Mouse (Mus musculus) thymus, adult 18-20 months (tissue): Measurements from ENCODE around the gene Nme9.

Source experiments
- DNase-seq, 2 experiments: peaks; one replicate each; pipeline ENCODE4 v3.0.0; 2022; ENCODE audit warnings: mixed read lengths in 2 of 2

The Nme9 gene

DNA sequence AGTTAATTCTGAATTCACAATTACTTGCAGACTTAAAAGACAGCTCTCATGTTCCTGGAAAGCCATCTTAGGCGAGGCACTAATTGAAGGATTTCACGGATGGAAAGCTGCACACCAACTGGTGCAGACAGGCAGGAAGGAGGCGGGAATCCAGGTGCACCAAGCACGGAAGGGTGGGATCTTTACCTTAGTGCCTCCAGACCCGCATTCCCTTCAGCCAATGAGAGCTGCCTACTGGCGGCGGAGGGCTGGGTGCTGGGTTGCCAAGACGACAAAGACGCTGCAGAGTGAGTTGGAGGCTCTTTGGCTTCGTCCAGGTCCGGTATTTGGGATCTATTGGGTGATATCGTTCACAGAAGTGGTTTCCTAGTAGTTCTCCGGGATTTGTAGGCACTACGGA is at the start of gene Nme9:
Gene Nme9, plus strand, starts transcription at position 315 of the 400 bp plus-strand sequence.
- no peak for DNase-seq

DNA sequence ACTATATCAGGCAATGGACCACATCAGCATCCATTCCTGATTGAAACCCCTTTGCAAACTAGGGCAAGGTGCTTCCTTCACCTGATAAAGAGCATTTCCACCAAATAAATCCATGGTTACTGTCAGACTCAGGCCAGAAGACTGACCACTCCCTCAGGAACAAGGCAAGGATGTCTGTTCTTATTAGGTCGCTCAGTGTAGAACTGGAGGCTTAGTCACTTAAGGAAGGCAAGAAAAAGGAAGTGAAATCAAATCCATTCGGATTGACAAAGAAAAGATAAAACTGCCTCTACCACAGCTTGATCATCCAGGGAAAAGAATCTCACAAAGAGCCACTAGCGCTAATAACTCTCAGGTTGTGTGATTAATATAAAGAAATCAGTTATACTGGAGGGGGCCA is 42.0 kb upstream of the Nme9 start:
- no peak for DNase-seq

GRCm38 (mm10) chr9:99411093-99411492 is 40.2 kb upstream of the Nme9 start:
- no peak for DNase-seq

DNA sequence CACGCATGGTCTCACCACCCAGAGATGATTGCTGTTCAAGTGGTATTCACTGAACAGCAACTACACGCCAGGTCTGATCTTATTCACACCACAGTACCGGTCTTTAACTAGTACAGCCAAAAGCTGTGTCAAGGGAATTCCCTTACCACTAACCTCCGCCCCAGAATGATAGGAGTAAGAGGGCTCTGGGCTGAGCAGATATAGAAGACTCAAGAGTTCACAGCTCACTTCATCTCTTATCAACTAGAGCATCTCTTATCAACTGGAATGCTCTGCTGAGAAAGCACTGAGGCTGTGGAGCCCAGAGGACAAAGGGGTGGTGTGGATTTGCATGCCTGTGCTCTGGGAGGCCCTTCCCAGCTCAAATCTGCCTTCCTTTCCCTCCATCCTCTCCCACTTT is 39.5 kb upstream of the Nme9 start:
- DNase-seq: no peak

GRCm38 (mm10) chr9:99416809-99417208 is 34.5 kb upstream of the Nme9 start:
- no peak for DNase-seq

DNA sequence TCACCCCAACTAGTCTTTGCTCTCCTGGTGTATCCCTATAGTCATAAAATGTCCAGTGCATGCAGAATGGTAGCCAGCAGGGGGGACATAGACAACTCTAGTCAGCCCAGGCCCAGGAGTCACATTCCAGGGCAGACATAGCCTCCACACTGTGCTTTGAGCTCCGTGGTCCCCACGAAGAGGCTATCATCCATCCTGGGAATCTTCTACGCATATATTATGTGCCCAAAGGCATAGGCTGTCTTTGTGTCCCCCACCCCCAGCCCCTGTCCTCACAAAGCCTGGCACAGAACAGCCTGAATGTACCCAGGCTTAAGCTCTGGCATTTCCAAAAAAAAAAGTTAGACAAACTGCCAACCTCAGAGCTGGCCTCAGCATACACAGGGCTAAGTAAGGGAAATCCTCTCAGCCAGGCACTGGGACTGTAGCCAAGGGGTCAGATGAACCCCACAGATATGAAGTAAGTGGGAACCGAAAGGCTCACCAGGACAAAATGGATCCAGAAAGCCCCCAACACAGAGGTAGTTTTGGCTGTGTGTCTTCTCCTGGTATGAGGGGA is 33.9 kb upstream of the Nme9 start:
- no peak for DNase-seq

DNA sequence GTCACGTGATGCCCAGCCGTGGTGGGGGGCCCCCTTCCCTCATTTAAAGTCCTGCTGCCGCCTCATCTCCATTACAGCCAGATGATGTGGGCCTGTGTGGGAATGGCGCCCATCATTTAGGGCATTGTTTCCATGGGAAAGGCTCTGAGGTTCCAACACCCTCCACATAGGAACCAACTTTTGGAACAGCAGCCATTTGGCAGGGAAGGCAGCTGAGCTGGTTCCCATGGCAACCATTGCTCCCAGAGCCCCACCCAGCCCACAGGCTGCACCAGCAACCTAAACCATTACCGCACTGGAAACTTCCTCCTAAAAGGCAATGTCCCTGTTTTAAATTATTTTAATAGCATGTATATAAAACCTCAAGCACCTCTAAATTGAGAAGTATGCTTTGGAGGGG is 32.9 kb upstream of the Nme9 start:
- no peak for DNase-seq

DNA sequence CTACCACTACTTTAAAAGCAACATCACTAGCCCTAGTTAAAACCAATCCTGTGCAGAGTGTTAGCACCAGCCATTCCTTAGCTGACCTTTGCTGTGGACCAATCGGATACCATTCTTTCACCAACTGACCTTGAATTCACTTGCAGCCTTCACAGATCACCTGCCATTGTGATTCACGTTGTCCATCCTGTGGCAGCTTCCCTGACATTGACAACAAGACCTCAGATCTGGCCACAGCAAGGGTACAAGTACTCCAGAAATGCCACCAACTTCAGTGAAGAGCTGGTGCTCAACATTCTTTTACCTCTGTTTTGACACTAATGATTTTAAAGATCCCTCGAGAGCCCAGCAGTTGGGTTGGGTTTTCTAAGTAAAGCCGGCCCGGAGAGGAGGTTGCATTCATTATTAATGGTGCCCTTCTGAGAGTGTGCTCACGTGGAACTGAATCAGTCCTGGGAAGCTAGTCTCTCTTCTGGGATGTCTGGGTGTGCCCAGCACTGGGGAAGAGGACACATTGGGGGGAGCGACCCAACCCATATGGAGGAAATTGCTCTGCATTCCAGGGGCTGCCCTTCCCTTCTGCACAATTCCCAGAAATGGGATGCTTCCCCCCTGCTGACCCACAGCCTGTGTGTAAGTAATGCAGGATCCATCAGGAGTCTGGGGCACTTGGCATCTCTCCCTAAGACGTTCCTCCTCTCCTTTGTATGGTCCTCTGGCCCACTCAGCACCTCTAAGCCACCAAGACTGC is 31.1 kb upstream of the Nme9 start:
- DNase-seq: no peak

DNA sequence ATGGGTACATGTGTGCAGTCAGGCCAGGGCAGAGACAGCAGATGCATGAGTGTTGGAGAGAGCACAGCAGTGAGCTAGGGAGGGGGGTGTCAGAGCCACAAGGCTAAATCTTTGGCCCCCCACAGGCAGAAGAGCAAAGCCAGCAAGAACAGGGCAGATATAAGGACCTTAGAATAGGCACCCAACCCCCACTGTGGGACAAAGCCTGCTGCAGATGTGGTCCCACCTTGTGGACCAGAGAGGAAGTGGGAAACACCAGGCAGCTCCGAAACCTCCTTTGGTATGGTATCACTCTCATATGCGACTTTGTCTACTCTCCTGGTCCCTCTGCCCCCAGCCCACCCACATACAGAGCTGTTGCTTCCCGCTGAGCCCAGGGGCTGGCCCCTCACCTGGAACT is 29.4 kb upstream of the Nme9 start:
- DNase-seq: no peak

- DNase-seq: no peak
Observed at GRCm38 (mm10) chr9:99423692-99424573, 27.3 kb upstream of the Nme9 start.

DNA sequence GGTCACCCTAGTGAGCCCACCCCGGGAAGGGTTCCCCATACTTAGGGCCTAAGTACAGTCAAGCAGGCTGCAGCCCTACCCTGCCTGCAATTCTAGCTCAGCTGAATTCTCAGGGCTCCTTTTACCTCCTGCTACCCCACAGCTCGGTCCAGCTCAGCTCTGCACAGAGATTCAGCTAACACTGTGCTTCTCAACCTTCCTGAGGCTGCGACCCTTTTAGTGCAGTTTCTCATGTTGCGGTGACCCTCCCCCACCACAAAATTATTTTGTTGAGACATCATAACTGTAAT is 26.8 kb upstream of the Nme9 start:
- DNase-seq: no peak

DNA sequence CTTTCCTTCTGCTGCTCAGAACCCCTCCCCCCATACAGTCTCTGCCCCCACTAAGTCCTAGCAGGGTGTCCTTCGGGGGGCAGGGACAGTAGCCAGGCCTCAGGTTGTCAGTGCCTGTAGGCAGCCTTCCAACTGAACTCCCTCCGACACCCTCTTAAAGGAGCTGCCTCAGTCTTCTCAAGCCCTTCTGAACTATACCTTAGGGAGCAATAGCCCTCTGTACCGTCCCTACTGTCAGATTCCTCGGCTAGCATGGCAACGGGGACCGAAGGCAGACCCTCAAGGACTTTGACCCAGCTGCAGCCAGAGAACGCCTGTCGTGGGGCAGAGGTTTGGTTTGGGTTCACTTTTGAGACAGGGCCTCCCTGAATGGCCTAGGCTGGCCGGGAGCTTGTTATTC is 26.0 kb upstream of the Nme9 start:
- DNase-seq: no peak

- DNase-seq: no peak
Observed at GRCm38 (mm10) chr9:99428601-99429331, 22.5 kb upstream of the Nme9 start.

GRCm38 (mm10) chr9:99429845-99430244 is 21.4 kb upstream of the Nme9 start:
- DNase-seq: no peak

- no peak for DNase-seq
Observed at GRCm38 (mm10) chr9:99430806-99431205, 20.5 kb upstream of the Nme9 start.

- DNase-seq: no peak
Observed at GRCm38 (mm10) chr9:99431346-99431745, 19.9 kb upstream of the Nme9 start.

DNA sequence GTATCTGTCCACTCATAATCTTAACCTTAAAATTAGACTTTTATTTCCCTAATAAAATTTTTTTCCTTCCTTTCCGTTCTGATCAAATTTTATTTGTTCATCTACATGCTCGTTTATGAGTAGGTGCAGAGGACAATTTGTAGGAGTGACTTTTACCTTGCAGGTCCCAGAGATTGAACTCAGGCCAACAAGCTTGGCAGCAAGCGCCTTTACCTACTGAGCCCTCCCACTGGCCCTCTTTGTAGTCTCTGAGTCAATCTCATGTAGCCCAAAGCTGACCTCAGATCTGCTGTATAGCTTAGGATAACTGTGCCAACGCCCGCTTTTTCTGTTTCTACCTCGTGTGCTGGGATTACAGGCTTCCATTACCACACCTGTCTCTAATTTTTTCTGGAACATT is 19.3 kb upstream of the Nme9 start:
- no peak for DNase-seq

DNA sequence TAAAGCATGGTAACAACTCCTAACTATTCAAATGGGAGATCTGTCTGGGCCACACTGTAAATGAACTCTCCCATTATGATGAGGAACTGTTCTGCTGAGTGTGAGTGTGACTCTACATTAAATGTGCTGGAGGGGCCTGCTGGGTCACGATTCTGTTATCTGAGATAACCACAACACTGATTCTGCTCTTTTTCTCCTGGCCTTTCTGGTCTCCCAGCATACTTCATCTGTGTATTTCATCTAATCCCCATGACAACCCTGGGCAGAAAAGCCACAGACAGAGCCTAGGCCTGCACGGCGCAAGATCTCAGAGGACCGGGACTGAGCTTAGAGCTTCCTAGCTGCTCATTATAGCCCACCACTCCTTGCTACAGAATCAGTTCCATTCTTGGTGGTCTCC is 18.8 kb upstream of the Nme9 start:
- no peak for DNase-seq

GRCm38 (mm10) chr9:99434892-99435618 is 16.2 kb upstream of the Nme9 start:
- DNase-seq: no peak

DNA sequence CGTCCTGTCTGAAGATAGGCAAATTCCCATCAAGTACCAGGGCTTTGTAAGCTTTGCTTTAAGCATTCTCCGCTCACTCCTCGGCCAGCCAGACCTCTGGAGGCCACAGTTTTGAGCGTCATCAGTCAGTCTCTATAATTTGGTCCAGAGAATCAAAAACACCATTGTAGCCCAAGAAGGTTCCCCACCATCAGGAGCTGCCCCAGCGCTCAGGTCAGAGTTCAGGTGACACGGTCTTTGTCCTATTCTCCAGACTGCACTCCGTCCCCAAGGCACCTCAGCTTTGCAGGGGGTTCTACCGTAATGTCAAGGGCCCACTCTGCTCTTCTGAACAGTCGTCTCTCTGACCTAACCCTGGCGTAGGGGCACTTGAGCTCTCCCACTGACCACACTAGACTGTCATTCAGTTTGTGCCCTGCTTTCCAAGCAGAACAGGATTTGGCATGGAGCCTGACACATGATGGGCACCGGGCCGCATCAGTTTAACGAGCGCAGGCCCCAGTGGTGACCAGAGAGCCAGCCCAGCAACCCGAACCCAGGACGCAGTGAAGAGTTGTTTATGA is 15.6 kb upstream of the Nme9 start:
- no peak for DNase-seq

DNA sequence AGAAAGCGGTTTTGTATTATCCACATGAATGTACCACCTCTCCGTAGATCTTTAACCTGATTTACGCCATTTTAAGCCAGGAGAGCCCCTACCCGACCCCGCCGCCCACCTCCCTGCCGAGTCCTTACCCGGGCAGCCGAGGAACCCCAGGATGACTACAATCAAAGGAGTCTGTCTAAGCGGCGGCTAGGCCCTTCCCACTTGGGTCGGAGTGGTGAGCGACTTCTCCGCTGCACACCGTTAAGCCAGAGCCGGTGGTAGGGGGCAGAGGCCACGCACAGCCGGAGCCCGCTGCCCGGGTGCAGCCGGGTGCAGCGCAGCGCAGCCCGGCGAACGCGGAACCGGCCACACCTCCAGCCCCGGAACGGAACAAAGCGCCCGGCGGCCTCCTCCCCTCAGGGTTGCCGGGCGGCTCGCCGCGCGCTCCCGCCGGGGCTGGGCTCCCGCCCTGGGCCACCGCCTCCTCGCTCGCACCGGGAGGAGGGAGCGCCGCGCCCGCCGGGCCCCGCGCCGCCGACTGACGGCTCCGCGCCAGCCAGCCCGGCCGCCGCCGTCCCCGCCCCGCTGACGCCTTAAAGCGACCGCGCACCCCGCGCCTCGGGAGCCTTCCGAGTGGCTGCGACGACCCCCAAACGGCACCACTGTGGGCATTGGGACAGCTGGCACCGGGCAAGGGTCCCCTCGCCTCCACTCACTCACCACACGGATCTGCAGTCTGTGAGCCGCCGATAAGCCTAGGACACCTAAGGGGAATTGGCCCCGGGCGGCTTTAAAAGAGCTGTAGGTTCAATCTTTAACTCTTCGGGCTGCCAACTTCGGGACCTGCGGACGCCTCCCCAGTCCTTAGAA is 14.9 kb upstream of the Nme9 start:
- peak in 1 of 2 experiments; percentile 12 for DNase-seq
